Mouse (Mus musculus) frontal cortex, adult (tissue): ENCODE measurements around the gene Pld2.
A peak's percentile ranks its signal among the peaks of the same experiment; 100 is the strongest.
"Not testable (repeated sequence)": the region's sequence is repeated elsewhere in the genome, so short reads cannot be mapped to it uniquely, and the experiment has no call there.

Experiments used
- ATAC-seq: cut with Nextera tagmentation; 2 replicates; pipeline ENCODE4 v1.9.2; 2017; ENCODE audit warnings: mild to moderate bottlenecking, moderate library complexity, mixed read lengths; ENCODE audit not compliant: low TSS enrichment

Gene Pld2

GRCm38 (mm10) chr11:70525726-70526125 lies 14.1 kb upstream of the Pld2 start:
- ATAC-seq = no peak

GRCm38 (mm10) chr11:70526211-70526610 lies 13.7 kb upstream of the Pld2 start:
- ATAC-seq = no peak

GRCm38 (mm10) chr11:70528610-70529009 lies 11.3 kb upstream of the Pld2 start:
- ATAC-seq = no peak

DNA sequence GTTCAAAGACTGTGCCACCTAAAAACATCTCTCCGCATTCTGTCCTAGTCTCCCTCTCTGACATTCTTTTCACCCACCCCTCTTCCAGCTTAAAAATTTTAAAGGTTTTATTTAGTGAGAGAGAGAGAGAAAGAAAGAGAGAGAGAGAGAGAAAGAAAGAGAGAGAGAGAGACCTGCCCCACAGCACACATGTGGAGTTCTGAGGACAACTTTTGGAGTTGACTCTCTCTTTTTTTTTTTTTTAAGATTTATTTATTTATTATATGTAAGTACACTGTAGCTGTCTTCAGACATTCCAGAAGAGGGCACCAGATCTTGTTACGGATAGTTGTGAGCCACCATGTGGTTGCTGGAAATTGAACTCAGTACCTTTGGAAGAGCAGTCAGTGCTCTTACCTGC lies 8.8 kb upstream of the Pld2 start:
- not testable (repeated sequence) for ATAC-seq

GRCm38 (mm10) chr11:70532839-70533238 lies 7.0 kb upstream of the Pld2 start, which contains the start of gene Gm40193:
TSS of gene Gm40193 (minus strand) at chr11:70532939.
- no peak for ATAC-seq

DNA sequence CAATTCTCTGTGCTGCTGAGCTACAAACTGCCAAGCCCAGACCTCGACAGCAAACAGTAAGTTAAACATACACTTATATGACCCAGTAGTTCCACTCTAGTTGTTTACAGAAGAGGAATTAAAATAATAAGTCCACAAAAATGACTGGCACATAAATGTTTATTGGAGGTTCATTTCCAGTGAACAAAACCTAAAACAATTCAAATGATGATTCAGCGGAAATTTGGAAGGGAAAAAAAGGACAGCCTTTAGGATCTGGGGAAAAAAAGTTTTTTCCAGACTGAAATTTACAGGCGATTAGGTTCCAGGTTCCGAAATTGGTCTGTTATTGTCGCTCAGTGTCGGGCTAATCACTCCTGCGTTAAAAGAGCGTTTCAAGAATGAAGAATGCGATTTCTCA lies 441 bp upstream of the Pld2 start:
- ATAC-seq = no peak

DNA sequence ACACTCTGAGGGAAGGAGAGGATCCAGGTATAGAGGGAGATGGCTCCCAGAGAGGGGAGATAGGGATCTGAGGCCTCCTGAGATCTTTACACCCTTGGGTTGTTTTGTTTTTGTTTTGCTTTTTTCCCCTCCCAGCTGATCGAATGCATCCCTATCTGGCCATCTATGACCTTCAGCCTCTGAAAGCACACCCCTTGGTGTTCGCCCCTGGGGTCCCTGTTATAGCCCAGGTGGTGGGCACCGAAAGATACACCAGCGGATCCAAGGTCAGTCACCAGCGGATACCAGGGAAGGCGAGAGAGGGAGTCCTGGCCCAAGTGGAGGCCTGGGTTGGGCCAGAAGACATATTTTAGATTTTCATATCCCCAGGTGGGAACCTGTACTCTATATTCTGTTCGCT lies 1.1 kb downstream of the Pld2 start:
- no peak for ATAC-seq

- no peak for ATAC-seq
Observed at GRCm38 (mm10) chr11:70541415-70541814, 1.6 kb downstream of the Pld2 start.

GRCm38 (mm10) chr11:70544496-70544895 lies 4.6 kb downstream of the Pld2 start:
- ATAC-seq = no peak

GRCm38 (mm10) chr11:70551526-70551925 lies 11.7 kb downstream of the Pld2 start:
- ATAC-seq = no peak

DNA sequence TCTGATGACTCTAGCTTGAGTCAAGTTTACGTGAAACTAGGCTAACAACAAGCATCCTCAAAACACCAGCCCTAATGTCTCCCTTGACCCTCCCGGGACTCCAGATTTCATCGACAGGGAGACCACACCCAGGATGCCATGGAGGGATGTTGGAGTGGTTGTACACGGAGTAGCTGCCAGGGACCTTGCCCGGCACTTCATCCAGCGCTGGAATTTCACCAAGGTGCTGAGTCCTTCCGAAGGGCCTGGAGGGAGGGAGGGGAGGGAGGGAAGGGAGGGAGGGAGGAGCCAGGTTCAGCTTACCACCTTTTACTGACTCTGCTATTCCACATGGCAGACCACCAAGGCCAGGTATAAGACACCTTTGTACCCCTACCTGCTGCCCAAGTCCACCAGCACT lies 14.1 kb downstream of the Pld2 start:
- no peak for ATAC-seq

GRCm38 (mm10) chr11:70557545-70557944 lies 17.7 kb downstream of the Pld2 start:
- ATAC-seq = no peak

GRCm38 (mm10) chr11:70561937-70562286 lies 22.0 kb downstream of the Pld2 start:
- ATAC-seq = no peak; the same call in 1 of the 2 replicates

DNA sequence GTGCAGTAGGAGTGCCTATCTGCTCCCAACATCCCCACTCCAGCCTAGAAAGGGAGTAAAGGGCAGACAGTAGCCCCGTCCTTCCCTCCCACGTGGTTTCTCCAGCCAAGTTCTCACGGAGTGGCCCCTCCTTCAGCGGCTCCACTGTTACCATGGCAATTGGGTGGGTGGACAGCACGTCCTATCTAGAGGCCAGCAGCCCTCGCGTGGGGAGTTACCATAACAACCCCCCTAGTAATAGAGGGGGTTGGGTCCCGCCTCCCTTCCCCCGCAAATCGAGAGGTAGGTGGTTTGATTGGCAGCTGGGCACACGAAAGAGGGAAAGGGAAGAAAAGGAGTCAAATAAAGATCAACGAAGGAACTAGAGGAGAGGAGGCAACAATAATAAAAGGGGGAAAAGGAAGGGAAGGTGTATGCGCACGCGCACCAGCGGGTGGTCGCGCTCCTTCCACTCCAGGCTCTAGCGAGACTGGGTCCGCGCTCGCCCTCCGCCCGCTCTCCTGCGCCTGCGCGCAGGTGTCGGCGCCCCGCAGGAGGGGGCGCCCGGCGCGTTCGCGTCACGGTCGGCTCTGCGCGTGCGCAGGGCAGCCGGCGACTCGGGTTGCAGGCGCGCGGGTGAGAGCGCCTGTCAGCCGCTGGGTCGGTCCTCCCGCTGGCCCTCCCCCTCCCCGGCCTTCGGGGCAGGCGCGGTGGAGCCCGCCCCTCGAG lies 22.6 kb downstream of the Pld2 start, which contains the start of gene Mink1:
Gene Mink1, plus strand, starts transcription at position 595 of the 708 bp plus-strand sequence.
- ATAC-seq = peak; percentile 79

DNA sequence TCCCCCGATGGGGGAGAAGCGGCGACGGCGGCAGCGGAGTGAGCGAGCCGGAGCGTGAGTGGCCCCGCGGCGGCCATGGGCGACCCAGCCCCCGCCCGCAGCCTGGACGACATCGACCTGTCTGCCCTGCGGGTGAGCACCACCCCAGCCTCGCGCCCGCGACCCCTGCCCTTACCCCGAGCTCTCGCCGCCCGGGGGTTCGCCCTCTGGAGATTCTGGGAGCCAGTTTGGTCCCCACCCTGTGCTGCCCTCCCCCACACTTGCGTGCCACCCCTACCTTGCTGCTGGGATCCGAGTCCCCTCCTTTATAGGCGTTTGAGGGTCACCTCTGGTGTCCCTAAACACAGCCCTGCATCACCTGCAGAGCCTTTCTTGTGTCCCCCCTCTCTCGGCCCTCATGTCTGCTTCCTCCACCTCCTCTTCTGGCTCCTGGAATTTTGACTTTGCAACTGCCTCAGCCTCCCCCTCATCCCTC lies 23.2 kb downstream of the Pld2 start:
- no peak for ATAC-seq

- ATAC-seq = no peak
Observed at GRCm38 (mm10) chr11:70563470-70564275, 23.8 kb downstream of the Pld2 start.

- ATAC-seq = no peak
Observed at GRCm38 (mm10) chr11:70564276-70564873, 24.5 kb downstream of the Pld2 start.

DNA sequence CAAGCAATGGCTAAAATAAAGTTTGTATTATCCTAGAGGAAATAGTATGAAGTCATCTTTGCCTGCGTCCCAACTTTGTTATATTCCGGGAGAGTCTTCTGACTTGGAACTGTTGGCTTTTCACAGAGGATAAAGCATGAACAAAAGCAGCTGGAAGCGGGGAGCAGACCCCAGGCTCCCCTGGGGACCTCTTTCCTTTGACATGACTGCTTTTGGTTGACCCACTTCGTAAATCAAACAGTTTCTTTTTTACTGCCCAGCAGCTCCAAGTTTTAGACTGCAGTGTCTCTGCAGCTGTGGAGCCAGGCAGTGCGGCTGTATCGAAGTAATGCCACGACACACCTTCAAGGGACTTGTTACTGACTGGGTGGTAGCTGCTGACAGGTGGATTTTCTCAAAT lies 26.7 kb downstream of the Pld2 start:
- ATAC-seq = no peak

DNA sequence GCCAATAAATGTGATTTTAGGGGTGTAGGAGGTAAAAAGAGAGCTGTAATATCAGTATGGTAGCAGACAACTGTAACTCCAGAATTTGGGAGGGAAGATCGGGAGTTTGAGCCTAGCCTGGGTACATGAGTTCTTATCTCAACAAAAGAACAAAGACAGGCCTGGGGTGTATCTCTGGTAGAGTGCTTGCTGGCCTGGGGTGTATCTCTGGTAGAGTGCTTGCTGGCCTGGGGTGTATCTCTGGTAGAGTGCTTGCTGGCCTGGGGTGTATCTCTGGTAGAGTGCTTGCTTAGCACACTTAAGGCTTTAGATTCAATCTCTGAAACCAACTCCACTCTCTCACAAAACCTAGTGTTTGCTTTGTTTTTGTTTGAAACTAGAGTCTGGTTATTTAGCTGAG lies 30.8 kb downstream of the Pld2 start:
- not testable (repeated sequence) for ATAC-seq

DNA sequence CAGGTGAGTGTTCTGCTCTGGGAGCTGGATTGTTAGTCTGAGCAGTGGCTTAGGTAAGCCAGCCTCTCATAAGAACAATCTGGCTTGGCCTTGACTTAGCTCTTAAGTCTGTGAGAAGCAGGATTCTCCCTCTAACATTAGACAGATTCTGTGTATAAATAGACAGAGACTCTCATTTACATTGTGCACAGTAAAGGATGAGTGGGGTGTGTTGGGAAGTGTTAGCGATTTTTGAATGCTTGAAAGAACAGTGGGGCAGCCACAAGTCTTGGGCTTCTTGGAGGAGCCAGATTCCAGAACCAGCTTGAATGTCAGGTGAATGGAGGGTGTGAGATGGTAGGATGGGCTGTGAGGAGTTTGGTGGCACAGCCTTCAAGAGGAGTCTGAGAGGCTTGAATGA lies 31.8 kb downstream of the Pld2 start:
- peak; percentile 89 for ATAC-seq

DNA sequence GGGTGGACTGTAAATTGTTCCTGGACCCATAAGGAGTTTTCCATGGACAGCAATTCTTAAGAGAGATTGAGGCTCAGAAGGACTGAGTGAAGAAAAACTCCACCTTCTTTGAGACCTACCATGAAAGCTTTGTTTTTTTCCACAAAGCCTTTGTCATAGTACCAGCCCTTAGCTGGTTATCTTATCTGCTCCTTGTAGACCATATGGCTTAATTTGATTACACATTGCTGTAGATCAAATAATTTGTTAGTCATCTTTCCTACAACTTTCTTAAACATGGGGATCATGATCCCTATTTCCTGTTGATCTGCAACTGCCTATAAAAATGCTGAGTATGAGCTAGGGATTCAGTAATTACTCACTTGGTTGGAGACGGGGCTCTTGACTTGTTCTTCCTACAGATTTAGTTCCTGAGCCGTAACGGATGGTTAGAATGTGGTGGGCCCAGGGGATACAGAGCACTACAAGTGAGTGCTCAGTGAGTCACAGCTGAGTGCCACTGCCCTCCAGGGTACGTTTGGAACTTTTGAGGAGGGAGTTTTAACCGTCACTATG lies 32.6 kb downstream of the Pld2 start:
- ATAC-seq = no peak

GRCm38 (mm10) chr11:70573872-70574271 lies 34.0 kb downstream of the Pld2 start:
- ATAC-seq = peak; percentile 58; the same call in 1 of the 2 replicates
